Mouse (Mus musculus) T-cell, adult 66 days (primary cell): ENCODE data around the gene Foxi2. TPM values are rescaled to one million over a fixed set of nuclear protein-coding genes. Genes with fewer than 3 reads are reported as not detected.

ENCODE experiments used
- total RNA-seq, 2 experiments: library from RNA; stranded (reverse); gene quantifications; 3 replicates in 1 of 2; 4 replicates in 1 of 2; pipeline ENCODE4 v1.2.4; 2023

The Foxi2 gene
- not detected for total RNA-seq

DNA sequence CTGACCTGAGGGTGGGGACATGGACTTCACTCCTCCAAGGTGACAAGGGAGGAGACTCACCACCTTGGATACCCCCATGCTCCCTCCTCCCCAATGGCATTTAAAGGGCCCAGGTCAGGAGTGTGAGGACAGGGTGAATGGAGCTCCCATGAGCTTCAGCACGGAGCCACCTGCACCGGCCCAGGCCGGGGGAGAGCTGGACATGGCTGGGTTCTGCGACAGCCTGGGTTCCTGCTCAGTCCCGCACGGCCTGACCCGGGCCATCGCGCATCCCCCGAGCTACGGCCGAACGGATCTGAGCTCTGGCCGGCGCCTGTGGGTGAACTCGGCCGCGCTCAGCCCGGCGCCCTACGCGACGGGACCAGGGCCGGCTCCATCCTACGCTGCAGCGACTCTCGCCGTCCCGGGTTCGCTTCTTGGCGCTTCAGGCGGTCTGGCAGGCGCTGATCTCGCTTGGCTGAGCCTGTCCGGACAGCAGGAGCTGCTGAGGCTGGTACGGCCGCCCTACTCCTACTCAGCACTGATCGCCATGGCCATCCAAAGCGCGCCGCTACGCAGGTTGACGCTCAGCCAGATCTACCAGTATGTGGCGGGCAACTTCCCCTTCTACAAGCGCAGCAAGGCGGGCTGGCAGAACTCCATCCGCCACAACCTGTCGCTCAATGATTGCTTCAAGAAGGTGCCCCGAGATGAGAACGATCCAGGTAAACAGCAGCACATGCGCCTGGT, at the start of gene Foxi2:
Foxi2 (plus strand) TSS at position 72 of the 729 bp plus-strand sequence.

Other genes starting within 250 kb of the Foxi2 start
- not detected for gene Nps, start 151.6 kb upstream of the Foxi2 start, total RNA-seq
- gene Clrn3, start 118.3 kb downstream of the Foxi2 start, total RNA-seq: not detected
- gene Ptpre, start 127.2 kb downstream of the Foxi2 start, total RNA-seq: 10 to 100 TPM; 28.4 to 31.8 TPM